Mouse (Mus musculus): ENCODE data around the gene Olfr1344.

The Olfr1344 gene

GRCm38 (mm10) chr7:6438388-6438787 is at the start of gene Olfr1344:
Olfr1344 (plus strand) TSS chr7:6438688.
- DNase-seq = no peak

GRCm38 (mm10) chr7:6388971-6389370 is 49.5 kb upstream of the Olfr1344 start:
- DNase-seq = no peak

GRCm38 (mm10) chr7:6389449-6389848 is 49.0 kb upstream of the Olfr1344 start:
- no peak for DNase-seq

- DNase-seq = peak; percentile 40 to 50
These were observed 40.2 kb upstream of the Olfr1344 start, which contains the start of gene Smim17 for GRCm38 (mm10) chr7:6397996-6398975. Smim17 (plus strand) TSS chr7:6398715.

GRCm38 (mm10) chr7:6410043-6410442 is 28.4 kb upstream of the Olfr1344 start, which contains the start of gene Gm20715:
Gm20715 (plus strand) TSS chr7:6410277.
- DNase-seq = peak; percentile 96 to 100

GRCm38 (mm10) chr7:6414626-6415441 is 23.7 kb upstream of the Olfr1344 start:
- DNase-seq = no peak

GRCm38 (mm10) chr7:6415442-6415787 is 23.1 kb upstream of the Olfr1344 start:
- DNase-seq = no peak

GRCm38 (mm10) chr7:6419894-6420293 is 18.6 kb upstream of the Olfr1344 start:
- no peak for DNase-seq

- DNase-seq = no peak
These were observed 9.1 kb upstream of the Olfr1344 start for GRCm38 (mm10) chr7:6429381-6429780.

GRCm38 (mm10) chr7:6430342-6430741 is 8.1 kb upstream of the Olfr1344 start:
- peak in 1 of 2 experiments; percentile 57 for DNase-seq

GRCm38 (mm10) chr7:6441173-6441572 is 2.7 kb downstream of the Olfr1344 start:
- no peak for DNase-seq

GRCm38 (mm10) chr7:6447771-6448170 is 9.3 kb downstream of the Olfr1344 start:
- no peak for DNase-seq

- no peak for DNase-seq
These were observed 17.4 kb downstream of the Olfr1344 start, which contains the start of gene Olfr1336 for GRCm38 (mm10) chr7:6455868-6456267. Olfr1336 (plus strand) TSS chr7:6456168.

- no peak for DNase-seq
These were observed 17.9 kb downstream of the Olfr1344 start for GRCm38 (mm10) chr7:6456399-6456798.

GRCm38 (mm10) chr7:6466951-6467350 is 28.5 kb downstream of the Olfr1344 start, which contains the start of gene Olfr1346:
Olfr1346 (plus strand) TSS chr7:6467101.
- no peak for DNase-seq

GRCm38 (mm10) chr7:6477633-6478032 is 39.1 kb downstream of the Olfr1344 start:
- peak; percentile 30 to 75 for DNase-seq

- no peak for DNase-seq
These were observed 48.4 kb downstream of the Olfr1344 start, which contains the start of gene Olfr5 for GRCm38 (mm10) chr7:6486841-6487240. Olfr5 (minus strand) TSS chr7:6486941.

Data from kidney, postnatal 25 days (tissue).